Mouse (Mus musculus): Measurements from ENCODE around the gene 9130230L23Rik. TPM values are rescaled to one million over a fixed set of nuclear protein-coding genes. Genes with fewer than 3 reads are reported as not detected.
A peak's percentile ranks its signal among the peaks of the same experiment; 100 is the strongest.

The 9130230L23Rik gene
- total and polyA plus RNA-seq, 2 experiments from 2014 or later: not detected

DNA sequence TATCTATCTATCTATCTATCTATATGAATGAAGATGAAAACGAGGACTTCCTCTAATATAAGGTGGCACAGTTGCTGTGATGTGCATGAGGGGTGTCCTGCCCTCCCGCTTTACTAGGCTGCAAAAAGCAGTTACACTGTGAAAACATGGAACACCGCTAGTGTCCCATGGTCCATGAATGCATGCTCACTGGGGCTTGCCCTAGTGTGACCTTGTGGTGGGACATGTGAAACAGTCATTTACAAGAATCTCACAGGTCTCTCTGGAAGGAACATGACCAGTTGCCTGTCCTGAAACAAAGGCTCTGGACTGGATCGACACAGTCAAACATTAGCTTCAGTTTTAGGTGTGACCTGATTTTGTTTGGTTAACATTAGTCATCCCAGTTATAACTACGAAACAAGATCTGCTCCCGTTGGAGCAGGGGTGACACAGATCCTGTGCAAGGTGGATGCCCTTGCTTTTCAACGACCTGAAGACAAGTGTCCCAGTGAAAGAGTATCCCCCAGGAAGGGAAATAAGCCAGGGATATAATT is 36.7 kb upstream of the 9130230L23Rik start:
- no peaks in the 10 kb centered on the region for H3K27me3 ChIP-seq (ENCODE audit: insufficient read depth, low read length)
- H3K4me2 ChIP-seq (ENCODE audit: low read depth, low read length): no peak overlapping the region
- TF ChIP-seq CTCF (IDR thresholded peaks at IDR 0.05; ENCODE audit: low read depth): no peak
- H3K9me3 ChIP-seq (ENCODE audit: low read length): no peaks in the 10 kb centered on the region
- H3K27ac ChIP-seq: no peak overlapping the region
- WGBS: 90% methylated on average over 7 of the region's 7 CpGs
- H3K36me3 ChIP-seq (ENCODE audit: insufficient read depth, low read length): no peaks in the 10 kb centered on the region
- H3K4me3 ChIP-seq (ENCODE audit: low read length): no peak overlapping the region
- H3K4me1 ChIP-seq (ENCODE audit: insufficient read depth, low read length): no peaks in the 10 kb centered on the region
- DNase-seq (ENCODE audit: low spot score) (no peak), ATAC-seq (no peak)
- H3K9ac ChIP-seq (replicated peaks; ENCODE audit: low read length): no peak overlapping the region

DNA sequence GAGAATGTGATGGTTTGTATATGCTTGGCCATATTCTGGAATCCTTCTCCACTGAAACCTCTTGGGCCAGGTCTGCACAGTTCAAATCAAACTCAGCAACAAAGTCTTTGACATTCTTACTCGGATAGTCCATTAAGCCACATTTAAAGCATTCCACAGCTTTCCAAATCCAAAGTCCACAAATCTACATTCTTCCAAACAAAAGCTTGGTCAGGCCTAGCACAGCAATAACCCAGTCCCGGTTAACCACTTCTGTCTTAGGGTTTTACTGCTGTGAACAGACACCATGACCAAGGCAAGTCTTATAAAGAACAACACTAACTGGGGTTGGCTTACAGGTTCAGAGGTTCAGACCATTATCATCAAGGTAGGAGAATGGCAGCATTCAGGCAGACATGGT is 35.7 kb upstream of the 9130230L23Rik start:
- ATAC-seq: no peak

DNA sequence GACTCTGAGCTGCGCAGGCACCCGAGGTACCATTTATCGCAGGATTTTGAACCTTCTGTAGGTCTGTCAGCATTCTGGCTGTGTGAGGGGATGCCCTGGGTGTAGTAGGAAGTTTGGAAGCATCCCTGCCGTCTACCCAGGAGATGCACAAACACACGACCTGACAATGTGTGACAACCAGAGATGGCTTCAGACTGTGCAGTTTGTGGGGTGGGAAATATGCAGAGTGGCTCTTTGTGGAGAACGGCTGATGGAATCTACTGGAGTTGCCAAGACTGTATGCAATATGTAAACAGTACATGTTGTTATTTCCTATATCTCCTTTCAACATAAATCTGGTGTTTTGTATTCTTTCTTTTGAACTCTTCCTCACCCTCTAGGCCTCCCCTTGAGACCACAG is 33.0 kb upstream of the 9130230L23Rik start:
- WGBS: 50% methylated on average over 6 of the region's 6 CpGs
- no peak overlapping the region for H3K9ac ChIP-seq (replicated peaks; ENCODE audit: low read length)
- H3K27me3 ChIP-seq (ENCODE audit: insufficient read depth, low read length): no peaks in the 10 kb centered on the region
- no peak for DNase-seq (ENCODE audit: low spot score)
- no peak for TF ChIP-seq CTCF (IDR thresholded peaks at IDR 0.05; ENCODE audit: low read depth)
- H3K4me1 ChIP-seq (ENCODE audit: insufficient read depth, low read length): no peaks in the 10 kb centered on the region
- H3K9me3 ChIP-seq (ENCODE audit: low read length): no peaks in the 10 kb centered on the region
- H3K4me2 ChIP-seq (ENCODE audit: low read depth, low read length): no peak overlapping the region
- ATAC-seq: no peak
- no peak overlapping the region for H3K27ac ChIP-seq
- no peak overlapping the region for H3K4me3 ChIP-seq (ENCODE audit: low read length)
- no peaks in the 10 kb centered on the region for H3K36me3 ChIP-seq (ENCODE audit: insufficient read depth, low read length)

More for the DNA sequence above, 35.7 kb upstream of the 9130230L23Rik start:
- Histone ChIP-seq H3K27me3 (ENCODE audit: insufficient read depth, low read length) (no peaks in the 10 kb centered on the region), H3K4me1 (ENCODE audit: insufficient read depth, low read length) (no peaks in the 10 kb centered on the region), H3K9ac (replicated peaks; ENCODE audit: low read length) (no peak overlapping the region), H3K4me2 (ENCODE audit: low read depth, low read length) (no peak overlapping the region), H3K36me3 (ENCODE audit: insufficient read depth, low read length) (no peaks in the 10 kb centered on the region), H3K4me3 (ENCODE audit: low read length) (no peak overlapping the region), H3K9me3 (ENCODE audit: low read length) (no peaks in the 10 kb centered on the region), H3K27ac (no peak overlapping the region)
- no peak for DNase-seq (ENCODE audit: low spot score)
- TF ChIP-seq CTCF (IDR thresholded peaks at IDR 0.05; ENCODE audit: low read depth): no peak
- WGBS: 93% methylated on average over 2 of the region's 2 CpGs

DNA sequence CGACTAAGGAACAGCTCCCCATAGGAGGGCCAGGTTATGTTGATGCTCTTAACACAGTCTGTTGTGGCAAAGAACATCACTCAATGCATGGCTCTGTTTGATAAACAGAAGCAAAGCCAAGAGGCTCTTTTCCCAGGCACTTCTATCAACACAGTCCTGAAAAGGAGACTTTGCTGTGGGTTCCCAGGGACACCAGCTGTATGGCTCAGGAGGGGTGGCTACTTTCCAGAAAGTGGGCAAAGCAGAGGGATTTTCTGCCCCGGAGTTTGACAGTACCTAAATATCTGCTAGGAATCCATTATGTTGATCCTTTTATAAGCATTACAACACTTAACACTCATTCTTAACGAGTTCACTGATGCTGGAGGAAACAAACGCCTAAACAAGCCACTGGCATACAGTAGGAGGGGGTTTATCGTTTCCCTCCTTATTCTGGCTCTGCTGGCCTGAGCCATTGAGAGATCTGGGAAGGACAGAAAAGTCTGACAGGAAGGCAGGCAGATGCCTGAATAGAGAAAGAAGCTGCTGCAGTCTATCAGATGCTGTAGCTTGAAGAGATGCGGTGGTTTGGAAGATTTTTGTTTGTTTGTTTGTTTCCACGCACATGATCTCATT is 32.5 kb upstream of the 9130230L23Rik start:
- ATAC-seq (no peak), DNase-seq (ENCODE audit: low spot score) (peak; percentile 32)
- Histone ChIP-seq H3K4me1 (ENCODE audit: insufficient read depth, low read length) (no peaks in the 10 kb centered on the region), H3K9ac (replicated peaks; ENCODE audit: low read length) (no peak overlapping the region), H3K27ac (no peak overlapping the region), H3K9me3 (ENCODE audit: low read length) (no peaks in the 10 kb centered on the region), H3K4me2 (ENCODE audit: low read depth, low read length) (no peak overlapping the region), H3K36me3 (ENCODE audit: insufficient read depth, low read length) (no peaks in the 10 kb centered on the region), H3K4me3 (ENCODE audit: low read length) (no peak overlapping the region), H3K27me3 (ENCODE audit: insufficient read depth, low read length) (no peaks in the 10 kb centered on the region)
- WGBS: 23% methylated on average over 7 of the region's 7 CpGs
- TF ChIP-seq CTCF (IDR thresholded peaks at IDR 0.05; ENCODE audit: low read depth): no peak

DNA sequence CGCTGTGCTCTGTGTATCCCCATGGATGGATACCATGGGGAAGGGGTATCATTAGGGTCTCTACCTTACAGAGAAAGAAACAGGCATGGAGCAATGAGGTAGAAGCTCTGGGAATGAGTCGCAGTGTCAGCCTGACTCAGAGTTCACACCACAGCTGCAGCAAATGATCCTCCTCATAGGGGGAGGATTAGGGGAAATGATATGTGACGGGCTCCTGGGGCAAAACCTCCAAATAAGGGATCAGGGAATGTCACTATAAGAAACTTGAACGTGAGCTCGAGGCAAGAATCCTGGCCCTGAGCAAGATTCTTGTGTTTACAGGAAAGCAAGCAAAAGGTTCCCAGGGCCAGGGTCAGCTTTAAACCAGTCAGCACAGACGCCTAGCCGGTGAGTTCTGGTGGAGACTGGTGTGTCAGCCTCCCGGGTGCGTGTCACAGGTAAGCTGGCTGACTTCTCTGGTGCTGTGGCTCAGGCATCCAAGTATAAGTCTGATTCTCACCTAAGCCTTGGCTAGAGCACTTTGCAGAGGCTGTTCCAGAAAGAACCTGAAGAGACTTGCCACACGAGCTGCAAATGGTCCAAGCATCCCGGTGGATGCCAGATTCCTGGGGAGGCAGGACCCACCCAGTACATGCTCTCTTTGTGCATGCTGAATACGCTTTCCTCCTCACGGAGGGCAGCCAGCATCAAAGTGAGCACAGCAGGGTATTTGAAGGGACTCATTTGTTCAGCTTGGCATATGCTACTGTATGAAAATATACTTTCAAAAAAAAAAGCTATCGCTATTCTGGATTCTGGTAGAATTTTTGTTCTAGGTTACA is 30.5 kb upstream of the 9130230L23Rik start:
- ATAC-seq: no peak
- H3K9me3 ChIP-seq (ENCODE audit: low read length): no peaks in the 10 kb centered on the region
- H3K4me2 ChIP-seq (ENCODE audit: low read depth, low read length): no peak overlapping the region
- no peaks in the 10 kb centered on the region for H3K27me3 ChIP-seq (ENCODE audit: insufficient read depth, low read length)
- WGBS: 49% methylated on average over 14 of the region's 14 CpGs
- no peaks in the 10 kb centered on the region for H3K36me3 ChIP-seq (ENCODE audit: insufficient read depth, low read length)
- TF ChIP-seq CTCF (IDR thresholded peaks at IDR 0.05; ENCODE audit: low read depth): no peak
- no peaks in the 10 kb centered on the region for H3K4me1 ChIP-seq (ENCODE audit: insufficient read depth, low read length)
- H3K27ac ChIP-seq: no peak overlapping the region
- no peak overlapping the region for H3K9ac ChIP-seq (replicated peaks; ENCODE audit: low read length)
- no peak overlapping the region for H3K4me3 ChIP-seq (ENCODE audit: low read length)
- DNase-seq (ENCODE audit: low spot score): peak; percentile 10

DNA sequence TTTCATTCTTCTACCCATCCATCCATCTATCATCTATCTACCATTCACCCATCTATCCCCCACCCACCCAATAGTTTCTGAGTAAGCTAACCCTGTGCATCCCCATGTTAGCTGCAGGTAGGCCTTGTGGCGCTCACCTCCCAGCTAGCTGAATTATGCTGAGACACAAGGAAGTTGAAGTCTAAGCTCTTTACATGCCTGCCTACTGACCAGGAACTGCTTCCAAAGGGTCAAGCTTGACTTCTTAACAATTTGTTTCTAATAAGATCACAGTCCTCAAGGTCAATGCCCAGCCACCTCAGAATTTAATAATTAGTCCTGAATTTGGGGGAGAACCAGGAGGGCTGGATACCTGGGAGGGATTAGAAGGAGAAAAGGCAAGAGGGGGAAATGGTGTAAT is 28.7 kb upstream of the 9130230L23Rik start:
- H3K27ac ChIP-seq: no peak overlapping the region
- H3K9me3 ChIP-seq (ENCODE audit: low read length): no peaks in the 10 kb centered on the region
- DNase-seq (ENCODE audit: low spot score) (no peak), ATAC-seq (no peak)
- no peaks in the 10 kb centered on the region for H3K36me3 ChIP-seq (ENCODE audit: insufficient read depth, low read length)
- TF ChIP-seq CTCF (IDR thresholded peaks at IDR 0.05; ENCODE audit: low read depth): no peak
- H3K4me1 ChIP-seq (ENCODE audit: insufficient read depth, low read length): no peaks in the 10 kb centered on the region
- H3K4me3 ChIP-seq (ENCODE audit: low read length): no peak overlapping the region
- H3K4me2 ChIP-seq (ENCODE audit: low read depth, low read length): no peak overlapping the region
- WGBS: 88% methylated on average over 1 of the region's 1 CpGs
- H3K9ac ChIP-seq (replicated peaks; ENCODE audit: low read length): no peak overlapping the region
- H3K27me3 ChIP-seq (ENCODE audit: insufficient read depth, low read length): no peaks in the 10 kb centered on the region

DNA sequence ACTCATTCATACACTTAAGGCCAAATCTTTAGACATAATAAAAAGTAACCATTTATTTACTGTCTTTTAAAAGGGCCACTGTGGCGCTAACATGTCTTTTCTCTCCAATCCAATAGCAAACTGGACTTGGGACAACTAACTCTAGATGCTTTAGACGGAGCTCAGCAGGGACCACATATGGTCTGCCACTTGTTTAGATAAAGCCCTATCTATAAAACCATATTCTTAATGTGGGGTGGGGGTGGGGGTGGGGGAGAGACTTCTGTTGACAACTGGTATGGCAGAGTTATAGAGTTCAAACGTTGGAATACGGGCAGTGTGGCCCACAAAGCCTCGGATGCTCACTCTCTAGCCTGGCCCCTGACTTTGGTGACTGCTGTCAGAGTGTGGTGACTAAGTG is 27.6 kb upstream of the 9130230L23Rik start:
- TF ChIP-seq CTCF (IDR thresholded peaks at IDR 0.05; ENCODE audit: low read depth): no peak

More for the DNA sequence above, 27.6 kb upstream of the 9130230L23Rik start:
- WGBS: 84% methylated on average over 5 of the region's 5 CpGs
- no peak for ATAC-seq
- Histone ChIP-seq H3K27ac (no peak overlapping the region), H3K4me2 (ENCODE audit: low read depth, low read length) (no peak overlapping the region), H3K4me1 (ENCODE audit: insufficient read depth, low read length) (no peaks in the 10 kb centered on the region), H3K4me3 (ENCODE audit: low read length) (no peak overlapping the region), H3K9ac (replicated peaks; ENCODE audit: low read length) (no peak overlapping the region), H3K9me3 (ENCODE audit: low read length) (no peaks in the 10 kb centered on the region), H3K36me3 (ENCODE audit: insufficient read depth, low read length) (no peaks in the 10 kb centered on the region), H3K27me3 (ENCODE audit: insufficient read depth, low read length) (no peaks in the 10 kb centered on the region)
- no peak for DNase-seq (ENCODE audit: low spot score)

All from hindbrain, postnatal 0 days (tissue).